ENCODE assay signal across 11 mouse cellular contexts in the genomic region with DNA sequence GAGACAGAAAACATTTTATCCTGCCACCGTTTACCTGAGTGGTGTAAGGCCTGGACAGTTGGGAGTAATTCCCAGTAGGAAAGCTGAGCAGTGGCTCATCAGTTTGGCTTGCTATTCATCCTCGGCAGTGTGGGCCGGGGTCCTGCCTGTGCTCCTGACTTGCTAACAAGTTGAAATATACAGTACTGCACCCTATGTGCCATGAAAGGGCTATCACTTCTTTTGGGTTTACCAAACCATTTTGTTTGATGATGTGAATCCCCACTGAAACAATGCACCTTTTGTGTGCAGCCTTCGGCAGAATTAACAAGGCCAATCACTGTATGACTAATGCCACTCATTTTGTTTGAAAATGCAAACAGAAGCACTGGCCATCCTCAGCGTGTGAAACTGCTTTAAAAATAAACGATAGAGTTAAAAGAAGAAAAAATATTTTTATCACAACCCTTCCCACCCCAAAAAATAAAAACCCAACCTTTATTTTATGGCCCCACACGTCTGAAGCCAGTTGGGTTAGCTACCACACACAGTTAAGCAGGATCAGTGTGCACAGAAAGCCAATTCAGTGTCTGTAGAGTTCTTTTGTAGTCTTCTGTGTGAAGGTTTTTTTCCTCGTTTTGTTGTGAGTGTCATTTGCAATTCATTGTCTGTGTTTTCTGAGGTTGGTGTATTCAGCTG.
A peak's percentile ranks its signal among the peaks of the same experiment; 100 is the strongest.
DNase-seq lines count a peak whose midpoint lies in the region; ATAC-seq lines count a peak whose summit lies in the region.
"Had no signal": no experiment of that assay in that cellular context is flagged by ENCODE, and none has a peak within 500 bp of the region (broad histone marks: within the 10 kb centered on the region; RNA-seq: fewer than 3 reads in every experiment).

No protein-coding gene starts in this region.

- 59% methylated on average over 8 of the region's 8 CpGs for WGBS in kidney, embryonic 15.5 days
- 42% methylated on average over 8 of the region's 8 CpGs for WGBS in embryonic facial prominence, embryonic 10.5 days
- WGBS in heart, embryonic 16.5 days = 58% methylated on average over 8 of the region's 8 CpGs
- 11% methylated on average over 8 of the region's 8 CpGs for WGBS in midbrain, embryonic 15.5 days

- DNase-seq in kidney, adult 8-10 months = no peak
- DNase-seq in embryonic facial prominence, embryonic 10.5 days (ENCODE audit: low spot score) = no peak
- no peak for DNase-seq in left cerebral cortex, adult 9 months (ENCODE audit: low spot score in 2 of 2)
- DNase-seq in urinary bladder, adult 2 months (ENCODE audit: low spot score) = no peak
- DNase-seq: spleen, adult 18-20 months had no signal

- ATAC-seq in kidney, embryonic 15.5 days (replicated peaks; ENCODE audit: low FRiP score) = no peak
- ATAC-seq in heart, embryonic 16.5 days (replicated peaks; ENCODE audit: extremely low read depth, insufficient read depth, low FRiP score) = no peak
- no peak; the same call in 1 of the 2 replicates for ATAC-seq in midbrain, embryonic 15.5 days (replicated peaks)
- ATAC-seq: activated CD4-positive, CD25-positive, alpha-beta regulatory T cell, adult 4 months had no signal

- no peak overlapping the region for H3K9ac ChIP-seq in kidney, embryonic 15.5 days
- peak overlapping the region; percentile 20; the same call in 1 of the 2 replicates for H3K9ac ChIP-seq in heart, embryonic 16.5 days (ENCODE audit: low read length)
- no peak overlapping the region for H3K9ac ChIP-seq in midbrain, embryonic 15.5 days
- H3K9ac ChIP-seq: embryonic facial prominence, embryonic 13.5 days; limb, embryonic 12.5 days had no signal

- H3K36me3 ChIP-seq in kidney, embryonic 15.5 days = peaks cover 20% of the 10 kb centered on the region
- peaks cover 27% of the 10 kb centered on the region; the same call in 1 of the 2 replicates for H3K36me3 ChIP-seq in embryonic facial prominence, embryonic 10.5 days (replicated peaks)
- H3K36me3 ChIP-seq in heart, embryonic 16.5 days (ENCODE audit: control insufficient read depth, insufficient read depth) = peaks cover 3% of the 10 kb centered on the region; the same call in 1 of the 2 replicates
- 0 out of 2 replicates have a peak, but pooled peaks cover 2% of the 10 kb centered on the region for H3K36me3 ChIP-seq in midbrain, embryonic 15.5 days (replicated peaks)

- H3K27ac ChIP-seq in kidney, embryonic 15.5 days = peak overlapping the region; percentile 20; the same call in 1 of the 2 replicates
- H3K27ac ChIP-seq in embryonic facial prominence, embryonic 10.5 days (replicated peaks) = peak overlapping the region; percentile 48; the same call in 1 of the 2 replicates
- peak overlapping the region; percentile 91 for H3K27ac ChIP-seq in heart, embryonic 16.5 days (ENCODE audit: low read length)
- H3K27ac ChIP-seq in midbrain, embryonic 15.5 days = peak overlapping the region; percentile 55
- H3K27ac ChIP-seq: embryonic facial prominence, embryonic 13.5 days had no signal

- no peak overlapping the region for H3K4me3 ChIP-seq in kidney, embryonic 15.5 days (replicated peaks)
- H3K4me3 ChIP-seq in embryonic facial prominence, embryonic 10.5 days = no peak overlapping the region
- no peak overlapping the region for H3K4me3 ChIP-seq in heart, embryonic 16.5 days (ENCODE audit: low read length)
- no peak overlapping the region for H3K4me3 ChIP-seq in midbrain, embryonic 15.5 days
- H3K4me3 ChIP-seq: embryonic facial prominence, embryonic 13.5 days; limb, embryonic 12.5 days had no signal

- 0 out of 2 replicates have a peak, but pooled peaks cover 3% of the 10 kb centered on the region for H3K4me1 ChIP-seq in kidney, embryonic 15.5 days
- peaks cover 23% of the 10 kb centered on the region for H3K4me1 ChIP-seq in embryonic facial prominence, embryonic 10.5 days
- H3K4me1 ChIP-seq in heart, embryonic 16.5 days (ENCODE audit: control insufficient read depth, insufficient read depth, low read length) = peaks cover 28% of the 10 kb centered on the region
- peaks cover 10% of the 10 kb centered on the region for H3K4me1 ChIP-seq in midbrain, embryonic 15.5 days
- H3K4me1 ChIP-seq: embryonic facial prominence, embryonic 13.5 days; limb, embryonic 12.5 days had no signal

- H3K4me2 ChIP-seq in kidney, embryonic 15.5 days = no peak overlapping the region
- peak overlapping the region; percentile 43 for H3K4me2 ChIP-seq in heart, embryonic 16.5 days (ENCODE audit: low read depth, low read length)
- no peak overlapping the region for H3K4me2 ChIP-seq in midbrain, embryonic 15.5 days
- H3K4me2 ChIP-seq: embryonic facial prominence, embryonic 13.5 days; limb, embryonic 12.5 days had no signal

- no peaks in the 10 kb centered on the region for H3K27me3 ChIP-seq in kidney, embryonic 15.5 days
- H3K27me3 ChIP-seq in embryonic facial prominence, embryonic 10.5 days (replicated peaks; ENCODE audit: low read depth, poor library complexity, severe bottlenecking) = peaks cover 5% of the 10 kb centered on the region
- H3K27me3 ChIP-seq in heart, embryonic 16.5 days (ENCODE audit: control insufficient read depth, insufficient read depth, low read length) = no peaks in the 10 kb centered on the region
- peaks cover 3% of the 10 kb centered on the region; the same call in 1 of the 2 replicates for H3K27me3 ChIP-seq in midbrain, embryonic 15.5 days (replicated peaks)
- H3K27me3 ChIP-seq: embryonic facial prominence, embryonic 13.5 days; limb, embryonic 12.5 days had no signal

- H3K9me3 ChIP-seq in kidney, embryonic 15.5 days (replicated peaks) = no peaks in the 10 kb centered on the region
- no peaks in the 10 kb centered on the region for H3K9me3 ChIP-seq in embryonic facial prominence, embryonic 10.5 days
- H3K9me3 ChIP-seq in heart, embryonic 16.5 days (replicated peaks; ENCODE audit: control insufficient read depth, low read length) = no peaks in the 10 kb centered on the region
- no peaks in the 10 kb centered on the region for H3K9me3 ChIP-seq in midbrain, embryonic 15.5 days
- H3K9me3 ChIP-seq: embryonic facial prominence, embryonic 13.5 days; limb, embryonic 12.5 days had no signal

Comparison
In these comparisons a context has a peak if more than half of its experiments do, and no peak if none do; other contexts are left out.
1. H3K27ac ChIP-seq: peak in every context shown above with its lines; median percentile 91 in heart, embryonic 16.5 days; 55 in midbrain, embryonic 15.5 days; 48 in embryonic facial prominence, embryonic 10.5 days; 20 in kidney, embryonic 15.5 days.